Mouse (Mus musculus): Measurements from ENCODE around the gene Lta. TPM values are rescaled to one million over a fixed set of nuclear protein-coding genes. Genes with fewer than 3 reads are reported as not detected.

Lta gene
- polyA plus RNA-seq, 1 experiment, result 0.19 TPM

DNA sequence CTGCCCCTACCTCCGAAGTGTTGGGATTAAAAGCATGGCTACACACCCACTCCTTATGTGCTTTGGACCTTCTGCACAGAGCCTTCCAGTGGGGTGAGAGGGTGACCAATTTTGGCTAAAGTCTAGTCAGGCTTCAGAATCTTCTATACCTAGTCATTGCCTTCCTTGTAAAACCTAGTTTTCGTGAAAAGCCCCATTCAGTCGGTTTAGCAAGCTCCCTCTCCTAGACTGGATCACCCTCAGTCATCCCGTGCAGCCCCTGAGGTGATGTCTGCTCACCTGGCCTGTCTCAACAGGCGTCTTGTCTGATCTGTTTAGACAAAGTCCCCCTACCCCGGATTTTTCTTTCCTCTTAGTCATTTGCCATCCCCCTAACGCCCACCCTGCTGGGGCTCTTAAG lies 7.1 kb downstream of the Lta start:
- Histone ChIP-seq H3K27ac (ENCODE audit: insufficient read depth, low read length) (no peak overlapping the region), H3K4me3 (ENCODE audit: insufficient read depth, low read length) (no peak overlapping the region), H3K4me1 (ENCODE audit: control insufficient read depth, insufficient read depth, low read length) (no peaks in the 10 kb centered on the region)
- TF ChIP-seq CTCF (IDR thresholded peaks at IDR 0.05; ENCODE audit: extremely low read depth, insufficient read depth, low read length) (no peak), POLR2A (IDR thresholded peaks at IDR 0.05; ENCODE audit: extremely low read depth, insufficient read depth, low read length) (no peak)

DNA sequence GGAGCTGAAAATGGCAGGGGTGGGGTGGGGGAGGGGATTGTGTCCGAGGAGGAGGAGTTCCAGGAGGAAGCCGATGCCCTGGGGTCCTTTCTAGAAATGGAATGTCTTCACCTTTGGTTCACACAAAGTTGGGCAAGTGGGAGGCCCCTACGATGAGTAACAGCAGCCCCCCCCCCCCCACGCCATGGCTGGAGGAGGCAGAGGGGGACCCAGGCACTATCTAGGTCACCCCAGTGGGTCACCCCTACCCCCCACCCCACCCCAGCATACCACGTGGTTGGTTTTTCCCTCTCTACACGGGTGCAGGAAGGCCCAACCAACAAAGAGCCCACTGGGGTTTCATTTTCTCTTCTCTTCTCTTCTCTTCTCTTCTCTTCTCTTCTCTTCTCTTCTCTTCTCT lies 8.0 kb downstream of the Lta start:
- H3K4me3 ChIP-seq (ENCODE audit: insufficient read depth, low read length), result no peak overlapping the region
- no peaks in the 10 kb centered on the region for H3K4me1 ChIP-seq (ENCODE audit: control insufficient read depth, insufficient read depth, low read length)
- TF ChIP-seq POLR2A (IDR thresholded peaks at IDR 0.05; ENCODE audit: extremely low read depth, insufficient read depth, low read length) (no peak), CTCF (IDR thresholded peaks at IDR 0.05; ENCODE audit: extremely low read depth, insufficient read depth, low read length) (no peak)
- no peak overlapping the region for H3K27ac ChIP-seq (ENCODE audit: insufficient read depth, low read length)

DNA sequence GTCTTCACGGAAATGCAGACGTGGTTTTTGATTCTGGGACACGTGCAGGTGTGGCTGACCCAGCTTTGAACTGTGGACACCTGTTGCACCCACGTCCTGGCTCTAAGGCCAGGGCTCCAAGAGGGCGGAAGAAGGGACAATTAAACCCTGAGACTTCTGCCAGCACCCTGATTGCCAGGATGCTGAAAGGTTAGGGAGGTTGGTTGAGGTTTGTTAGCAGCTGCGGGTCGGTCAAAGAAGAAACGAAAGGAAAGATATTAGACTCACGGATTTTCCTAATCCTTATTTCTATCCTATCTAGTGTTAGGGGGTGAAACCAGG lies 8.9 kb downstream of the Lta start:
- Histone ChIP-seq H3K4me3 (ENCODE audit: insufficient read depth, low read length) (no peak overlapping the region), H3K4me1 (ENCODE audit: control insufficient read depth, insufficient read depth, low read length) (no peaks in the 10 kb centered on the region), H3K27ac (ENCODE audit: insufficient read depth, low read length) (no peak overlapping the region)
- TF ChIP-seq CTCF (IDR thresholded peaks at IDR 0.05; ENCODE audit: extremely low read depth, insufficient read depth, low read length), result no peak

DNA sequence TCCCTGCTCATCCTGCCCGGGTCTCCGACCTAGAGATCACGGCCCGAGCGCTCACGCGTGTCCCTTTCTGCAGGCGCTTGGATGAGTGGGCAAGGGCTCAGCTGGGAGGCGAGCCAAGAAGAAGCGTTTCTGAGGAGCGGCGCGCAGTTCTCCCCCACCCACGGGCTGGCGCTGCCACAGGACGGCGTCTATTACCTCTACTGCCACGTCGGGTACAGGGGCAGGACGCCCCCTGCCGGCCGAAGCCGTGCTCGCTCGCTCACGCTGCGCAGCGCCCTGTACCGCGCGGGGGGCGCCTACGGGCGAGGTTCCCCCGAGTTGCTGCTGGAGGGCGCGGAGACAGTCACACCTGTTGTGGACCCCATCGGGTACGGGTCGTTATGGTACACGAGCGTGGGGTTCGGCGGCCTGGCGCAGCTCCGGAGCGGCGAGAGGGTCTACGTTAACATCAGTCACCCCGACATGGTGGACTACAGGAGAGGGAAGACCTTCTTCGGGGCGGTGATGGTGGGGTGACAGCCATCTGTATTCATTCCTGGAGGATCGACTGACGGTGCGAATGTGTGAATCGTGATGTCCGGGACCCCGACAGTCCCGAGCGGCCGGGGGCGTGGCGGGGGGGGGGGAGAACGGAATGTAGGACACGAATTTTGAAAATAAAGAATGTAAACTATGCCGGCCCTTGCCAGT lies 9.4 kb downstream of the Lta start:
- Histone ChIP-seq H3K4me3 (ENCODE audit: insufficient read depth, low read length) (0 out of 2 replicates have a peak overlapping the region, but pooled peaks have one; percentile 13), H3K27ac (ENCODE audit: insufficient read depth, low read length) (no peak overlapping the region), H3K4me1 (ENCODE audit: control insufficient read depth, insufficient read depth, low read length) (no peaks in the 10 kb centered on the region)
- TF ChIP-seq POLR2A (IDR thresholded peaks at IDR 0.05; ENCODE audit: extremely low read depth, insufficient read depth, low read length) (no peak), CTCF (IDR thresholded peaks at IDR 0.05; ENCODE audit: extremely low read depth, insufficient read depth, low read length) (peak; percentile 56)

DNA sequence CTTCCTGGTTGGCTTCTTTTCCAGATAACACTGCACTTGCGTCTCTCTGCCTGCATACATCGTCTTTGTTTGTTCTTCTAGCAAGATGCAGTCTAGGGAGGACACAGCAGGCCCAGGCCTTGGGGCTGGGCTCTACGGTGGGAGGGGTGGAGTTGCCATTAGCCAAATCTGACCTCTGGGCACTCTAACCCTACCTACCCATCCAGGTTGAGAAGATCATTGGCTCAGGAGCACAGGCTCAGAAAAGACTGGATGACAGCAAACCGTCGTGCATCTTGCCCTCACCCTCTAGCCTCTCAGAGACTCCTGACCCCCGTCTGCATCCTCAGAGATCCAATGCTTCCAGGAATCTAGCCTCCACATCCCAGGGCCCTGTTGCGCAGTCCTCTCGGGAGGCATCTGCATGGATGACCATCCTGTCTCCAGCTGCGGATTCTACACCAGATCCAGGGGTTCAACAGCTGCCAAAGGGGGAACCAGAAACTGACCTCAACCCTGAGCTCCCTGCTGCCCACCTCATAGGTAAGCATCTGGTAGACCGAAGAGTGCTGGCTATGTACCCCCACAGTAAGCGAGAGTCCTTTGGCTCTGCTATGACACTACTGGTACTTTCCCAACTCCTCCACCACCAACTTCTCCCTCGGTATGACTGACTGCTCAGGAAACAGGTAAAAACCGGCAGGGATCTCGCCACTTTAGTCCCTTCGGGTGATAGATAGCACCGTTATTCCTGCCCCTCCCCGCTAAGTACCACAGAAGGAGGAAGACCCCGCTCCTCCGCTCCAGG lies 10.1 kb downstream of the Lta start:
- Histone ChIP-seq H3K4me1 (ENCODE audit: control insufficient read depth, insufficient read depth, low read length) (no peaks in the 10 kb centered on the region), H3K27ac (ENCODE audit: insufficient read depth, low read length) (no peak overlapping the region), H3K4me3 (ENCODE audit: insufficient read depth, low read length) (no peak overlapping the region)
- TF ChIP-seq POLR2A (IDR thresholded peaks at IDR 0.05; ENCODE audit: extremely low read depth, insufficient read depth, low read length) (no peak), CTCF (IDR thresholded peaks at IDR 0.05; ENCODE audit: extremely low read depth, insufficient read depth, low read length) (no peak)

DNA sequence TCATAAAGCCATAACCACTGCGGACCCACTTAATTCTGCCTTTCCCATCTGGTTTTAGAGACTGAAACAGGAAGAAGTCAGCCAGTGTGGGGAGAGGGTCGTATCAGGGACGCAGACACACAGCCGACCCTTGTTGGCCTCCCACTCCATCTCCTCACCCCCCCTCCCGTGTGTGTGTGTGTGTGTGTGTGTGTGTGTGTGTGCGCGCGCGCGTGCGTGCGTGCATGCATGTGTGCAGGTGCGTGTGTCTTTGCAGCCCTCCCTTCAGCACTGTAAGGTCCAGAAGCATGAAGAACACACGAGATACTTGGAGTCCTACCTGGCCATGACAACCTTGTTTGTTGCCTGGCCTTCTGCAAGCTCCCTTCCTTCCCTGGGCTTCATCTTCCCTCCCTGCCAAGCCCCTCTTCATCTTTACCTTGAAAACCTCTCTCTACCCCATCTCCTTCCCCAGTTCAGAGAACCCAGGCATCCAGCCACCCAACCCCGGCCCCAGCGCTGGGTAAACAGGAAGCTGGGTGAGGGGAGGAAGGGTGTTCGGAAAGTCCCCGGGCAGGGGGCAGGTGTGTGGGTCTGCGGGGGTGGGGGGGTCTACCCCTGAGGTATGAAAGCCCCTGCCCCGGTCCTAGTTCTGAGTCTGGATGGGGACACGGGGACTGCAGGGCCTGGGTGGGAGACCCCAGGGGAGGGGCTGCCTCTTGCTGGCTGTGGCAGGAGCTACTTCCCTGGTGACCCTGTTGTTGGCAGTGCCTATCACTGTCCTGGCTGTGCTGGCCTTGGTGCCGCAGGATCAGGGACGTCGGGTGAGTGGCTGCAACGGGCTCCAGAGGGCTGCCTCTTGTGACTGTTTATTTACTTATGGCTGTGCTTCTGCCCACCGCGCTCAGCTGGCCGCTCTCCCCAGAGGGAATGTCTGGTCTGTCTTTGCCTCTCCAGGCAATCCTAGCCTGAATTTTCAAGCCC lies 11.0 kb downstream of the Lta start, which contains the start of gene Ltb:
Gene Ltb, plus strand, starts transcription at position 559 of the 963 bp plus-strand sequence.
- Histone ChIP-seq H3K27ac (ENCODE audit: insufficient read depth, low read length) (no peak within 1 kb of the TSS), H3K4me1 (ENCODE audit: control insufficient read depth, insufficient read depth, low read length) (no peaks in the 10 kb centered on the region), H3K4me3 (ENCODE audit: insufficient read depth, low read length) (no peak within 1 kb of the TSS)
- no peak for TF ChIP-seq POLR2A (IDR thresholded peaks at IDR 0.05; ENCODE audit: extremely low read depth, insufficient read depth, low read length)

DNA sequence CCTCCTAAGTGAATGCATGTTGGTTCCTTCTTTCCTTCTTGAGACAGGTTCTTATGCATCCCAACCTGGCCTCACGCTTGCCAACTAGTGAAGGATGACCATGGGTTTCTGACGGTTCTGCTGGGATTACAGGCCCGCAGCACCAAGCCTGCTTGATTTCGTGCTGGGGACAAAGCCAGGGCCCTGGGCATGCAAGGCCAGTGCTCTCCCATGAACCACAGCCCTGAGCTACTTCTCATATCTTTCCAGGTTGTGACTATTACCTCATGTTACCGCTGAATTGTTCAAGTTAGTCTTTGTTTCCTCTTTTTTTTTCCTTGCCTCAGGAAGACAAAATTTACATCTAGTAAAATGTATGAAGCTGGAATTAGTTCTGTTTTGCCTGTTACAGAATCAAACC lies 12.2 kb downstream of the Lta start:
- Histone ChIP-seq H3K4me1 (ENCODE audit: control insufficient read depth, insufficient read depth, low read length) (no peaks in the 10 kb centered on the region), H3K27ac (ENCODE audit: insufficient read depth, low read length) (no peak overlapping the region), H3K4me3 (ENCODE audit: insufficient read depth, low read length) (no peak overlapping the region)
- TF ChIP-seq POLR2A (IDR thresholded peaks at IDR 0.05; ENCODE audit: extremely low read depth, insufficient read depth, low read length) (no peak), CTCF (IDR thresholded peaks at IDR 0.05; ENCODE audit: extremely low read depth, insufficient read depth, low read length) (no peak)

DNA sequence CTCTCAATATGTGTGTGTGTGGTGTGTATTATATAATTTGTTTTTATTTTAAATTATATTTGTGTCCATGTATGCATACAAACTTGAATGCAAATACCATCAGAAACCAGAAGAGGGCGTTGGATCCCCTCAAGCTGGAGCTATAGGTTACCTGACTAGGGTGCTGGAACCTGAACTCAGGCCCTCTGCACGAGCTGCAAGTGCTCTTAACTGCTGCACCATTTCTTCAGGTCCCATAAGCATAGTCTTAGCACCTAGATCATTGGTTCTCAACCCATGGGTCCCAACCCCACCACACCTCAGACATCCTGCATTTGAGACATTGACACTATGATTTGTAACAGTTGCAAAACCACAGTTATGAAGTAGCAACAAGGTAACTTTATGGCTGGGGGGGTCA lies 13.4 kb downstream of the Lta start:
- H3K4me3 ChIP-seq (ENCODE audit: insufficient read depth, low read length), result no peak overlapping the region
- no peaks in the 10 kb centered on the region for H3K4me1 ChIP-seq (ENCODE audit: control insufficient read depth, insufficient read depth, low read length)
- no peak overlapping the region for H3K27ac ChIP-seq (ENCODE audit: insufficient read depth, low read length)
- TF ChIP-seq POLR2A (IDR thresholded peaks at IDR 0.05; ENCODE audit: extremely low read depth, insufficient read depth, low read length), result no peak
- no peak for TF ChIP-seq CTCF (IDR thresholded peaks at IDR 0.05; ENCODE audit: extremely low read depth, insufficient read depth, low read length)

DNA sequence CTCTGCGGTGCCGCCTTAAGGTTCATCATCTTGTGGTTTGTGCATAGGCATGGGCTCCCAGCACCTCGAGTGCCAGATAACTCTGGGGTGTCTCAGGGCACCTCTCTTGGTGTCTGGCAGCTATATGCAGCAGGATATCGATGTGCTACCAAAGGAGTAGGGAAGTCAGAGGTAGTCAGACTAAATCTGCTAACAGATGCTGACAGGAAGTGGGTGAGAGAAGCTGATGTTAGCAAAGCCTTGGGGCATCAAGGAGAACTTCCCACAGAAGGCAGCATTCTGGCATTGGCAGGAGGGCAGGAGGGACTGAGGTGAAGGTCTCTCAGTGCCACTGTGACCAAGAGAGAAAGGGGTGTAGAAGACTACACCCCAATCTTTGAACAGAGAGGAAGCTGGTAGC lies 15.1 kb downstream of the Lta start:
- Histone ChIP-seq H3K27ac (ENCODE audit: insufficient read depth, low read length) (0 out of 2 replicates have a peak overlapping the region, but pooled peaks have one; percentile 13), H3K4me1 (ENCODE audit: control insufficient read depth, insufficient read depth, low read length) (no peaks in the 10 kb centered on the region), H3K4me3 (ENCODE audit: insufficient read depth, low read length) (no peak overlapping the region)
- TF ChIP-seq CTCF (IDR thresholded peaks at IDR 0.05; ENCODE audit: extremely low read depth, insufficient read depth, low read length) (no peak), POLR2A (IDR thresholded peaks at IDR 0.05; ENCODE audit: extremely low read depth, insufficient read depth, low read length) (no peak)
